Mouse (Mus musculus): ENCODE data around the gene Gins2. TPM values are rescaled to one million over a fixed set of nuclear protein-coding genes. Genes with fewer than 3 reads are reported as not detected.

Gene Gins2
- total and polyA plus RNA-seq, 3 experiments = 50.0 to 129 (median 61.2) TPM

- no peak overlapping the region for H3K4me3 ChIP-seq (replicated peaks in 1 of 3; ENCODE audit: low read depth in 2 of 3, low read length in 2 of 3, poor library complexity in 1 of 3)
- no peaks in the 10 kb centered on the region for H3K36me3 ChIP-seq (replicated peaks in 1 of 2; ENCODE audit: control insufficient read depth in 1 of 2, insufficient read depth in 1 of 2, low read length in 1 of 2)
- H3K27ac ChIP-seq (ENCODE audit: insufficient read depth, low read depth) = no peak overlapping the region
- H3K79me2 ChIP-seq (replicated peaks; ENCODE audit: control insufficient read depth, extremely low read depth, insufficient read depth, poor library complexity, severe bottlenecking) = no peaks in the 10 kb centered on the region
- H3K9ac ChIP-seq (ENCODE audit: insufficient read depth, low read depth) = no peak overlapping the region
- TF ChIP-seq POLR2AphosphoS2 (IDR thresholded peaks at IDR 0.05; ENCODE audit: low read depth, low read length) = no peak
- H3K4me2 ChIP-seq (ENCODE audit: insufficient read depth, low read depth, poor library complexity, severe bottlenecking) = no peak overlapping the region
- dilution Hi-C loops (cut with MboI; ENCODE audit: extremely low pct_ligation_motif_present, extremely low pct_unique_long_range_greater_than_20kb, low sequenced_read_pairs) (no loop called here), in situ Hi-C loops (cut with MboI; ENCODE audit: low pct_ligation_motif_present, low pct_unique_long_range_greater_than_20kb, low sequenced_read_pairs) (no loop called here)
- H3K27me3 ChIP-seq (replicated peaks) = peaks cover 5% of the 10 kb centered on the region
- peaks cover 5 to 6% of the 10 kb centered on the region in 2 experiments for H3K4me1 ChIP-seq (ENCODE audit: control insufficient read depth in 1 of 2, insufficient read depth in 2 of 2)
- peaks cover 5% of the 10 kb centered on the region for H3K9me3 ChIP-seq (replicated peaks; ENCODE audit: low read length)
- DNase-seq (ENCODE audit: extremely low read depth) = no peak
These were observed 13.6 kb upstream of the Gins2 start for GRCm38 (mm10) chr8:120602672-120603071.

- no peak overlapping the region for H3K9ac ChIP-seq (ENCODE audit: insufficient read depth, low read depth)
- H3K4me2 ChIP-seq (ENCODE audit: insufficient read depth, low read depth, poor library complexity, severe bottlenecking) = no peak overlapping the region
- TF ChIP-seq CTCF (conservative IDR thresholded peaks at IDR 0.05 in 1 of 2, IDR thresholded peaks at IDR 0.05 in 1 of 2; ENCODE audit: low read depth in 2 of 2, low read length in 2 of 2) (peak; percentile 77 to 84), RAD21 (IDR thresholded peaks at IDR 0.05; ENCODE audit: low read depth, low read length) (peak; percentile 67), SMC3 (IDR thresholded peaks at IDR 0.05; ENCODE audit: low read depth, low read length) (peak; percentile 37; the same call in 1 of the 2 replicates), MXI1 (IDR thresholded peaks at IDR 0.05; ENCODE audit: low read depth, low read length) (no peak)
- peaks cover 2% of the 10 kb centered on the region for H3K27me3 ChIP-seq (replicated peaks)
- DNase-seq (ENCODE audit: extremely low read depth) = peak; percentile 63
- peaks cover 7% of the 10 kb centered on the region for H3K9me3 ChIP-seq (replicated peaks; ENCODE audit: low read length)
- no peaks in the 10 kb centered on the region for H3K79me2 ChIP-seq (replicated peaks; ENCODE audit: control insufficient read depth, extremely low read depth, insufficient read depth, poor library complexity, severe bottlenecking)
- no peak overlapping the region for H3K27ac ChIP-seq (ENCODE audit: insufficient read depth, low read depth)
- dilution Hi-C loops (cut with MboI; ENCODE audit: extremely low pct_ligation_motif_present, extremely low pct_unique_long_range_greater_than_20kb, low sequenced_read_pairs) = no loop called here
- H3K4me1 ChIP-seq (ENCODE audit: control insufficient read depth in 1 of 2, insufficient read depth in 2 of 2) = 0 out of 4 replicates have a peak, but pooled peaks cover 0 to 3% of the 10 kb centered on the region in 2 experiments
- H3K36me3 ChIP-seq (replicated peaks in 1 of 2; ENCODE audit: control insufficient read depth in 1 of 2, insufficient read depth in 1 of 2, low read length in 1 of 2) = no peaks in the 10 kb centered on the region
- H3K4me3 ChIP-seq (replicated peaks in 1 of 3; ENCODE audit: low read depth in 2 of 3, low read length in 2 of 3, poor library complexity in 1 of 3) = no peak overlapping the region
- in situ Hi-C loops (cut with MboI; ENCODE audit: low pct_ligation_motif_present, low pct_unique_long_range_greater_than_20kb, low sequenced_read_pairs) = no loop called here
These were observed 10.4 kb upstream of the Gins2 start for GRCm38 (mm10) chr8:120599504-120599903.

- Histone ChIP-seq H3K36me3 (replicated peaks in 1 of 2; ENCODE audit: control insufficient read depth in 1 of 2, insufficient read depth in 1 of 2, low read length in 1 of 2) (no peaks in the 10 kb centered on the region), H3K79me2 (replicated peaks; ENCODE audit: control insufficient read depth, extremely low read depth, insufficient read depth, poor library complexity, severe bottlenecking) (no peaks in the 10 kb centered on the region), H3K4me3 (replicated peaks in 1 of 3; ENCODE audit: low read depth in 2 of 3, low read length in 2 of 3, poor library complexity in 1 of 3) (no peak overlapping the region), H3K4me2 (ENCODE audit: insufficient read depth, low read depth, poor library complexity, severe bottlenecking) (no peak overlapping the region), H3K27me3 (replicated peaks) (peaks cover 4% of the 10 kb centered on the region), H3K27ac (ENCODE audit: insufficient read depth, low read depth) (no peak overlapping the region), H3K9me3 (replicated peaks; ENCODE audit: low read length) (peaks cover 11% of the 10 kb centered on the region), H3K9ac (ENCODE audit: insufficient read depth, low read depth) (no peak overlapping the region), H3K4me1 (ENCODE audit: control insufficient read depth in 1 of 2, insufficient read depth in 2 of 2) (0 out of 4 replicates have a peak, but pooled peaks cover 0 to 3% of the 10 kb centered on the region in 2 experiments)
- dilution Hi-C loops (cut with MboI; ENCODE audit: extremely low pct_ligation_motif_present, extremely low pct_unique_long_range_greater_than_20kb, low sequenced_read_pairs) (no loop called here), in situ Hi-C loops (cut with MboI; ENCODE audit: low pct_ligation_motif_present, low pct_unique_long_range_greater_than_20kb, low sequenced_read_pairs) (no loop called here)
- no peak for DNase-seq (ENCODE audit: extremely low read depth)
- TF ChIP-seq USF2 (conservative IDR thresholded peaks at IDR 0.05; ENCODE audit: low read depth, low read length) (no peak), TCF12 (IDR thresholded peaks at IDR 0.05; ENCODE audit: low read depth, low read length) (no peak), UBTF (IDR thresholded peaks at IDR 0.05; ENCODE audit: low read depth, low read length) (no peak), POLR2AphosphoS2 (IDR thresholded peaks at IDR 0.05; ENCODE audit: low read depth, low read length) (no peak), MAFK (IDR thresholded peaks at IDR 0.05; ENCODE audit: insufficient replicate concordance, low read length) (no peak), MEF2A (IDR thresholded peaks at IDR 0.05; ENCODE audit: borderline replicate concordance, low read depth, low read length) (no peak), ZC3H11A (IDR thresholded peaks at IDR 0.05; ENCODE audit: low read depth, low read length) (no peak), MAZ (IDR thresholded peaks at IDR 0.05; ENCODE audit: low read depth, low read length) (no peak), MXI1 (IDR thresholded peaks at IDR 0.05; ENCODE audit: low read depth, low read length) (no peak), JUN (IDR thresholded peaks at IDR 0.05; ENCODE audit: insufficient read depth, low read depth, low read length) (no peak), SMC3 (IDR thresholded peaks at IDR 0.05; ENCODE audit: low read depth, low read length) (no peak), CTCF (conservative IDR thresholded peaks at IDR 0.05 in 1 of 2, IDR thresholded peaks at IDR 0.05 in 1 of 2; ENCODE audit: low read depth in 2 of 2, low read length in 2 of 2) (no peak), BHLHE40 (IDR thresholded peaks at IDR 0.05; ENCODE audit: low read depth, low read length) (no peak), IRF4 (IDR thresholded peaks at IDR 0.05; ENCODE audit: low read depth, low read length) (no peak), E2F4 (IDR thresholded peaks at IDR 0.05; ENCODE audit: insufficient replicate concordance, low read depth, low read length) (no peak), CHD2 (IDR thresholded peaks at IDR 0.05; ENCODE audit: low read length) (no peak), ZNF384 (IDR thresholded peaks at IDR 0.05; ENCODE audit: low read depth, low read length) (no peak)
These were observed 9.5 kb upstream of the Gins2 start for GRCm38 (mm10) chr8:120598579-120598978.

Measured in CH12.LX (cell line).